Mouse (Mus musculus) testis, adult 2 months (tissue): ENCODE measurements at regions not wholly inside any gene's neighbourhood (a gene's known extent, or its start where the extent isn't known, plus 50 kb on each side); places are given as distances from the start of the nearest gene placed in this dataset.

Experiments
- CTCF ChIP-seq: fragments of 200-500 bp; IDR thresholded peaks from 2 replicates; pipeline ENCODE4 v1.5.1; 2012; ENCODE audit warnings: low read depth, mild to moderate bottlenecking, inconsistent platforms, low read length, moderate library complexity; ENCODE audit not compliant: control insufficient read depth, insufficient read depth, insufficient replicate concordance
- POLR2A ChIP-seq: fragments of 200-500 bp; IDR thresholded peaks from 2 replicates; pipeline ENCODE4 v1.6.1; 2012; ENCODE audit warnings: low read depth, mild to moderate bottlenecking, inconsistent platforms, low read length, moderate library complexity; ENCODE audit not compliant: control insufficient read depth

- no peak for TF ChIP-seq CTCF
- TF ChIP-seq POLR2A, result no peak
These were observed 221.9 kb upstream of the Gm9747 start for GRCm38 (mm10) chr1:82010995-82011394.
